Mouse (Mus musculus) ES-Bruce4 (cell line): Measurements from ENCODE around the gene Itsn2.

ENCODE experiments used
- CTCF ChIP-seq: IDR thresholded peaks from one replicate; pipeline ENCODE4 v1.8.1; 2011; ENCODE audit warnings: low read depth, low read length
- EP300 ChIP-seq: IDR thresholded peaks from 2 replicates; pipeline ENCODE4 v1.6.1; 2011; ENCODE audit warnings: low read depth, low read length; ENCODE audit not compliant: insufficient read depth
- POLR2A ChIP-seq: IDR thresholded peaks from one replicate; pipeline ENCODE4 v1.8.1; 2011; ENCODE audit warnings: low read length; ENCODE audit not compliant: insufficient read depth

DNA sequence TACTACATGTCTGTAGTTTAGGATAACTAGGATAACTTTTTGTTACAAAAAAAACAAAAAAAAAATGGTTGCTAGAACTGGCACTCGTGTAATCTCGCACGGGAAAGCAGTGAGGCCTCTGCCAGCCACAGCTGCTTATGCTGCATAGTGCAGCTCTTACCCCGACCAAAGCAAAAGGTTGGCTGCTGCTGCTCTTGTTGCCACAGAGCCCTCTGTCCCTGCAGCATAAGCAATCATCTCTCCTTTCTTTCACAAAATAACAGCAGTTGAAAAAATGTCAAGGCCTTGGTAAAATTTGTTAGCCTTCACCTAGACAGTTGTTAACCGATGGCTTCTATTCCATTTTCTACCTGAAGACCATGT is 73.2 kb downstream of the Itsn2 start:
- TF ChIP-seq CTCF, result no peak
- TF ChIP-seq POLR2A, result no peak
- TF ChIP-seq EP300, result no peak
